ENCODE assay signal across 9 mouse cellular contexts in the genomic region with DNA sequence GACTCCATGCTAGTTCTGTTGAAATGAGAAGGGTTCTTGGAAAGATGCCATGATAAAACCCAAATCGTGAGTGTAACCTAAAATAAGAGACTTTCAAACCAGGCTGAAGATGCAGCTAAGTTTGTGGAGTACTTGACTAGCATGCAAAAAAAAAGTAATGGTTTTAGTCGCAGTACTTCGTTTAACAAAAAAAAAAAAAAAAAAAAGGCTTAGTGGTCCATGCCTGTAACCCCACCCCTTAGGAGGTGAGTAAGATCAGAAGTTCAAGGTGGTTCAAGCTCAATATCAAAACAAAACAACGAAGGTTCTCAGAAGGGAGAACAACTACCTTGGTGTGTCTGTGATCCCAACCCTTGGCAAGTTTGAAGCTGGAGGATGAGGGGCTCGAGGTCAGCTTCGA.
DNase-seq lines count a peak whose midpoint lies in the region; ATAC-seq and TF ChIP-seq lines count a peak whose summit lies in the region.
"Had no signal": no experiment of that assay in that cellular context is flagged by ENCODE, and none has a peak within 500 bp of the region (broad histone marks: within the 10 kb centered on the region; RNA-seq: fewer than 3 reads in every experiment).

No protein-coding gene starts in this region.

- H3K4me1 ChIP-seq in heart, embryonic 10.5 days: peaks cover 31% of the 10 kb centered on the region
- peaks cover 15% of the 10 kb centered on the region for H3K4me1 ChIP-seq in testis, adult 2 months (ENCODE audit: control insufficient read depth, insufficient read depth, low read length)
- 0 out of 2 replicates have a peak, but pooled peaks cover 14% of the 10 kb centered on the region for H3K4me1 ChIP-seq in liver, embryonic 15.5 days (replicated peaks)

- H3K4me3 ChIP-seq in heart, embryonic 10.5 days: peak overlapping the region; percentile 62
- peak overlapping the region; percentile 78 for H3K4me3 ChIP-seq in testis, adult 2 months (ENCODE audit: control insufficient read depth, low read depth, low read length)
- H3K4me3 ChIP-seq in liver, embryonic 15.5 days (replicated peaks): peak overlapping the region; percentile 40

- no peak overlapping the region for H3K9ac ChIP-seq in liver, embryonic 15.5 days

- no peaks in the 10 kb centered on the region for H3K36me3 ChIP-seq in heart, embryonic 10.5 days
- no peaks in the 10 kb centered on the region for H3K36me3 ChIP-seq in testis, adult 2 months (ENCODE audit: control insufficient read depth, insufficient read depth, low read length)
- no peaks in the 10 kb centered on the region for H3K36me3 ChIP-seq in liver, embryonic 15.5 days (replicated peaks)

- peak overlapping the region; percentile 92 for H3K27ac ChIP-seq in heart, embryonic 10.5 days
- peak overlapping the region; percentile 95 for H3K27ac ChIP-seq in testis, adult 2 months (ENCODE audit: control insufficient read depth, insufficient read depth, low read depth, low read length)
- no peak overlapping the region for H3K27ac ChIP-seq in liver, embryonic 15.5 days (replicated peaks)

- 43% methylated on average over 6 of the region's 6 CpGs for whole genome bisulfite sequencing in heart, embryonic 10.5 days
- 26% methylated on average over 6 of the region's 6 CpGs for WGBS in liver, embryonic 15.5 days (ENCODE audit: insufficient replicate concordance)

- TF ChIP-seq CTCF in testis, adult 2 months (IDR thresholded peaks at IDR 0.05; ENCODE audit: control insufficient read depth, insufficient read depth, insufficient replicate concordance, low read depth, low read length): no peak

- DNase-seq in heart, embryonic 10.5 days (ENCODE audit: low spot score): no peak
- DNase-seq in heart, postnatal 14 days: no peak
- no peak for DNase-seq in testis, postnatal 10 days (ENCODE audit: low spot score)
- DNase-seq in adrenal gland, adult 8-10 months: no peak
- no peak for DNase-seq in right cerebral cortex, postnatal 4 days
- DNase-seq in thymus, postnatal 14 days: no peak
- DNase-seq: right cerebral cortex, postnatal 25 days had no signal

- H3K9me3 ChIP-seq in heart, embryonic 10.5 days: no peaks in the 10 kb centered on the region
- H3K9me3 ChIP-seq in liver, embryonic 15.5 days (replicated peaks): no peaks in the 10 kb centered on the region

- intact Hi-C loops in heart, postnatal 14 days (cut with DNase I): loop anchor here (10.0 kb wide), 1 partner anchor 433 kb away; a partner anchor contains a TSS

- TF ChIP-seq POLR2A in testis, adult 2 months (IDR thresholded peaks at IDR 0.05; ENCODE audit: control insufficient read depth, low read depth, low read length): no peak

- peak overlapping the region; percentile 56 for H3K4me2 ChIP-seq in liver, embryonic 15.5 days

- H3K27me3 ChIP-seq in heart, embryonic 10.5 days (ENCODE audit: insufficient read depth, poor library complexity, severe bottlenecking): peaks cover 9% of the 10 kb centered on the region; the same call in 1 of the 2 replicates
- no peaks in the 10 kb centered on the region for H3K27me3 ChIP-seq in testis, adult 2 months (ENCODE audit: control insufficient read depth, insufficient read depth, low read length)
- peaks cover 59% of the 10 kb centered on the region for H3K27me3 ChIP-seq in liver, embryonic 15.5 days

- no peak for ATAC-seq in liver, embryonic 15.5 days (ENCODE audit: insufficient read depth)
